Mouse (Mus musculus): ENCODE measurements around the gene Mdm2. TPM values are rescaled to one million over a fixed set of nuclear protein-coding genes. Genes with fewer than 3 reads are reported as not detected.

The Mdm2 gene
- polyA plus RNA-seq, 1 experiment from 2014 or later, result 61.8 TPM

DNA sequence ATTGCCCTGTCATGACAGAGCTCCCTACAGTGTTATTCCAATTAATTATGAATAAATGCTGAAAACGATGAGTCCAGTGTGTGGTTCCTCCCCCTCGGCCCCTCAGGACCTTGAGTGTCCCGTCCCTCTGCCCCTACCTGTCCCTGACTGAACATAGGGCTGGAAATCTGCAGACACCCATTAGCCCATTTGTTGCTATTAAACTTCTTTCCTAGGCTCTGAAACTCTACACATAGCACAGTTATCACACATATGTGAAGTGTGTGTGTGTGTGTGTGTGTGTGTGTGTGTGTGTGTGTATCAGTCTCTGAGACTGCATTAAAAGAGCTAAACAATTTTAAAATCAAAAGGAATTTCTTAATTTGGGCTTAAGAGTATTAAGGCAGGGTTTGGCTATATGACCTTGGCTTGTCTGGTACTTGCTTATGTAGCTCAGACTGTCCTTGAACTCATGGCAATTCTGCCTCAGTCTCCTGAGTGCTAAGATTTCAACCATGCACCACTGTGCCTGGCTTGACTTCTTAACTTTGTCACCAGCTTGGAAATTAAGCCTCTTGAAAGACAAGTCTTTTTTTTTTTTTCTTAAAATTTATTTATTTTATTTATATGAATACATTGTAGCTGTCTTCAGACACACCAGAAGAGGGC is 52.8 kb downstream of the Mdm2 start:
- no peak overlapping the region for H3K4me3 ChIP-seq
- H3K36me3 ChIP-seq (ENCODE audit: poor library complexity, severe bottlenecking), result no peaks in the 10 kb centered on the region
- no peak for ATAC-seq
- no peak overlapping the region for H3K9ac ChIP-seq
- no peak overlapping the region for H3K4me2 ChIP-seq
- H3K27me3 ChIP-seq, result no peaks in the 10 kb centered on the region
- H3K27ac ChIP-seq, result no peak overlapping the region
- no peaks in the 10 kb centered on the region for H3K4me1 ChIP-seq
- 83% methylated on average over 3 of the region's 3 CpGs for WGBS
- H3K9me3 ChIP-seq (replicated peaks), result no peaks in the 10 kb centered on the region

DNA sequence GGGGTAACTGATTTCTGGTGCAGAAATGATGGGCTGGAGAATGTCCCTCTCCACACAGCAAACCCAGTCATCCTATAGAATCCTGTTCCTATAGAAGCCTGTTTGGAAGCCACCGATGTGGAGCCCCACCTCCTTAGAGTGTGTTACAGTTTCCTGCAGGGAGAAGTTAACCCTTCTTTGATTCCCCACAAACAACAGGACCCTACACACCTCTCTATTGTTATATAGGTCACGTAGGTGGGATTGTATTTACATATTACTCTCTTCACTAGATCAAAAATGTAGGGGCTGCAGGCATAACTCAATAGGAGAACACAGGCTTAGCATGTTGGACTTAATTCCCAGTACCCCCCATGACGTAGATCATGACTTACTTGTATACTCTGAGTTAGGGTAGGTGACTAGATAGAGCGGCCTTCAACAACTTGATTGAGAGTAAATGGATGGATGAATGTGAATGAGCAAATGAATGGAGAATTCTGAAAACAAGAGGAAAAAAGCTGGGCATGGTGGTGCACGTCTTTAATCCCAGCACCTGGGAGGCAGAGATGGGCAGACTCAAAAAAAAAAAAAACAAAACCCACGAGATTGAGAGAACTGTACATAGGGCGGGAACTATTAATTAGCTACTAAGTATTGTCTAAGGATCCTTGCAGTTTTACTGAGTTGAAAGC is 53.4 kb downstream of the Mdm2 start:
- no peak overlapping the region for H3K27ac ChIP-seq
- no peak for ATAC-seq
- no peak overlapping the region for H3K9ac ChIP-seq
- no peak overlapping the region for H3K4me3 ChIP-seq
- no peaks in the 10 kb centered on the region for H3K4me1 ChIP-seq
- 73% methylated on average over 7 of the region's 7 CpGs for WGBS
- no peak overlapping the region for H3K4me2 ChIP-seq
- no peaks in the 10 kb centered on the region for H3K27me3 ChIP-seq
- no peaks in the 10 kb centered on the region for H3K9me3 ChIP-seq (replicated peaks)
- no peaks in the 10 kb centered on the region for H3K36me3 ChIP-seq (ENCODE audit: poor library complexity, severe bottlenecking)

DNA sequence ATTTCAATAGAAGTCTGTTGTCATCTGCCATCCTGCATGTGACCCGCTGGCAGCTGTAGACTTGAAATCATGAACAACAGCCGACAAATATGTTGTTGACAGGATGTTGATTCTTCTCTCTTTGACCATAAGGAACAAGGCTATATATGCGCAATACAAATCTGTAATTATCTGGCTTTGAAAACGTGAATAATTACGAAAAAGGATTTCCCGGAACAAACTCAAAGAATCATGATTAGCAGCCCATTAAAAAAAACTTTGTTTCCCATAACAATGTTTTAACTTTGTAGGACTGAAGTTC is 53.9 kb downstream of the Mdm2 start:
- Histone ChIP-seq H3K36me3 (ENCODE audit: poor library complexity, severe bottlenecking) (no peaks in the 10 kb centered on the region), H3K4me3 (no peak overlapping the region), H3K27me3 (no peaks in the 10 kb centered on the region), H3K4me1 (no peaks in the 10 kb centered on the region), H3K27ac (no peak overlapping the region), H3K9ac (no peak overlapping the region), H3K9me3 (replicated peaks) (no peaks in the 10 kb centered on the region), H3K4me2 (no peak overlapping the region)
- 89% methylated on average over 6 of the region's 6 CpGs for WGBS
- ATAC-seq, result no peak

DNA sequence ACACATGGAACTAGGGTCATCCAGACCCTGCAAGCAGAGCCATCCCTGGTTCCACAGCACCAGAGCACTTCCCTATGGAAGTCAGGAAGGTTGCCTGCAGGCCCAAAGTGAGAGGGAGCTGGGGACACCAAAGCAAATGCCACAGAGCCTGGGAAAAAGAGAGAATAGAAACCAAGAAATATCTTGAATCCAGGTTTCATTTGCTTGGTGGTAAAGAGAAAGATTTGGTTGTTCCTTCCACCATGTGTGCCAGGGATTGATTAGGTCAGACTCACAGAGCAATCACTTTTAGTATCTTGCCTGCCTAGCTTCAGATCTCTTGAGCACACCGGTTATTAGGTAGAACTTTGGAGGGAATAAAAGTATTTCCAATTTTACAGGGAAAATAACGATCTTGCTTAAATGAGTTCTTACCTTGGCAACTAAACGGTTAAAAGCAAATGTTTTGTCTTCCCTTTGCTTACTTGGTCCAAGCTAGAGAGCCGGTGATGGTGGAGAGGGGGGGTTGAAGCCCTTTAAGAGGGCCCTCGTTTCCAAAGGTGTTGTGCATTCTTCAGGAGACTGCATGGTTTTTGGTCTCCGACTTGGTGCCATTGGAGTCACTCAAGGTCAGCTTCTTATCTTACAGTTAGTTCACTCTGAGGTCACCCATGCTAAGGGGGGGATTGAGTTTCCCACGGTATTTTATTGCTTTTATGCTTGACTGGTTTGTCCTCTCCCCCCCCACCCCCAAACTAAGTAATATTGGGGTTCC is 54.5 kb downstream of the Mdm2 start:
- Histone ChIP-seq H3K4me1 (no peaks in the 10 kb centered on the region), H3K4me2 (no peak overlapping the region), H3K27ac (no peak overlapping the region), H3K9me3 (replicated peaks) (no peaks in the 10 kb centered on the region), H3K27me3 (no peaks in the 10 kb centered on the region), H3K9ac (no peak overlapping the region), H3K36me3 (ENCODE audit: poor library complexity, severe bottlenecking) (no peaks in the 10 kb centered on the region), H3K4me3 (no peak overlapping the region)
- 59% methylated on average over 7 of the region's 7 CpGs for WGBS
- no peak for ATAC-seq

DNA sequence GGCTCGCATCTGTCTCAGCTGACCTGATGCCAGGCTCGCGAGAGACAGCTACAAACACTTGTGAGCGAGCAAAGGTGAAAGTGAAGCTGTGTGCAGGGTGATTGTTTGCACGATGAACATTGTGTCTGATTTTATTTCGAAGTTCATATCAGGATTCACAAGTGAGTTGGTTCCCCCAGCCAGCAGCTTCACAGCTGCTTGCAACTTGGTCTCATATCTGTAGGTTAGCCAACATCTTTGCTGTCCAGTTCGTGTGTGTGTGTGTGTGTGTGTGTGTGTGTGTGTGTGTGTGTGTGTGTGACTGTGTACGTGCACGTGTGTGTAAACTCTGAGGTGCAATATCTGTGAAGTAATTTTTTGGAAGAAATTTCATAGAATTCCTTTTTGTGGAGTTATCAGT is 55.1 kb downstream of the Mdm2 start:
- Histone ChIP-seq H3K4me3 (no peak overlapping the region), H3K4me2 (no peak overlapping the region), H3K27me3 (no peaks in the 10 kb centered on the region), H3K27ac (no peak overlapping the region), H3K9me3 (replicated peaks) (no peaks in the 10 kb centered on the region), H3K4me1 (no peaks in the 10 kb centered on the region), H3K9ac (no peak overlapping the region), H3K36me3 (ENCODE audit: poor library complexity, severe bottlenecking) (no peaks in the 10 kb centered on the region)
- WGBS, result 87% methylated on average over 9 of the region's 9 CpGs
- no peak for ATAC-seq

DNA sequence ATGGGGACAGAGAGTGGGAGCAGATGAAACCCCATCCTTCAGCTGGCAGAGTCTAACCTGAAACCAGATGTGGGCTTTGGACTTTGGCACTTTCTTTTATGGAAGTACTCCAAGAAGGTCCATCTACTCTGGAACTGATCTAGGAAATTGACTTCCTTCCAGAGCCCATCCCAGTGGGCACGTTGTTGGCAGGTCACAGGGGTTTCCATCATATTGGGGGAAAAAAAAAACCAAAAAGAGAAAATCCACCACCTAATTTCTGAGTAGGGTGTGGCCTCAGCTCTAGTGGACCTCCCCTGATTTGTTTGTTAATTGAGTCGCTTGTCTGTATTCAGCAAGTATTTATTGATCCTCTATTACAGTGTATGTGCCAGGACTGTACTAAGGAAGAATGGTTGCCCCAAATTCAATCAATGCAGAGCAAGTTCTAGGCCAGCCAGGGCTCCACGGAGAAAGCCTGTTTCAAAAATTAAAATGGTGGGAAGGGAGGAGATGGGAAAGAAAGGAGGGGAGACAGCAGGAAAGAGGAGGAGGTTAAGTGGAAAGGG is 55.9 kb downstream of the Mdm2 start:
- Histone ChIP-seq H3K9ac (no peak overlapping the region), H3K4me3 (no peak overlapping the region), H3K36me3 (ENCODE audit: poor library complexity, severe bottlenecking) (no peaks in the 10 kb centered on the region), H3K4me1 (no peaks in the 10 kb centered on the region), H3K27me3 (no peaks in the 10 kb centered on the region), H3K27ac (no peak overlapping the region), H3K4me2 (no peak overlapping the region), H3K9me3 (replicated peaks) (no peaks in the 10 kb centered on the region)
- ATAC-seq, result no peak
- 83% methylated on average over 3 of the region's 3 CpGs for whole genome bisulfite sequencing

DNA sequence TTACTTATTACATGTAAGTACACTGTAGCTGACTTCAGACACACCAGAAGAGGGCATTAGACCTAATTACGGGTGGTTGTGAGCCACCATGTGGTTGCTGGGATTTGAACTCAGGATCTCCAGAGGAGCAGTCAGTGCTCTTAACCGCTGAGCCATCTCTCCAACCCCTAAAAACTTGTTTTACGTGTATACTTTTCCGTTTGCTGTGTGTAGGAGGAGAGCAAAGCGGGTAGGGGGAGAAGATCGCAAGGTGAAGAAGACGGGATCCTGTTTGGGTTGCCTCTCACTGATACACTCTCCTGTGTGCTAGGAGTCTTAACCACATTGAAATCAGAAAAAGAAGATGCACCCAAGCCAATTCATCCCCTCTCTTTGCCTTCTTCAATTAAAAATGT is 56.8 kb downstream of the Mdm2 start:
- no peaks in the 10 kb centered on the region for H3K4me1 ChIP-seq
- no peaks in the 10 kb centered on the region for H3K9me3 ChIP-seq (replicated peaks)
- no peak overlapping the region for H3K9ac ChIP-seq
- H3K4me2 ChIP-seq, result no peak overlapping the region
- ATAC-seq, result no peak
- H3K4me3 ChIP-seq, result no peak overlapping the region
- WGBS, result 92% methylated on average over 7 of the region's 7 CpGs
- H3K27me3 ChIP-seq, result no peaks in the 10 kb centered on the region
- H3K27ac ChIP-seq, result no peak overlapping the region
- no peaks in the 10 kb centered on the region for H3K36me3 ChIP-seq (ENCODE audit: poor library complexity, severe bottlenecking)

DNA sequence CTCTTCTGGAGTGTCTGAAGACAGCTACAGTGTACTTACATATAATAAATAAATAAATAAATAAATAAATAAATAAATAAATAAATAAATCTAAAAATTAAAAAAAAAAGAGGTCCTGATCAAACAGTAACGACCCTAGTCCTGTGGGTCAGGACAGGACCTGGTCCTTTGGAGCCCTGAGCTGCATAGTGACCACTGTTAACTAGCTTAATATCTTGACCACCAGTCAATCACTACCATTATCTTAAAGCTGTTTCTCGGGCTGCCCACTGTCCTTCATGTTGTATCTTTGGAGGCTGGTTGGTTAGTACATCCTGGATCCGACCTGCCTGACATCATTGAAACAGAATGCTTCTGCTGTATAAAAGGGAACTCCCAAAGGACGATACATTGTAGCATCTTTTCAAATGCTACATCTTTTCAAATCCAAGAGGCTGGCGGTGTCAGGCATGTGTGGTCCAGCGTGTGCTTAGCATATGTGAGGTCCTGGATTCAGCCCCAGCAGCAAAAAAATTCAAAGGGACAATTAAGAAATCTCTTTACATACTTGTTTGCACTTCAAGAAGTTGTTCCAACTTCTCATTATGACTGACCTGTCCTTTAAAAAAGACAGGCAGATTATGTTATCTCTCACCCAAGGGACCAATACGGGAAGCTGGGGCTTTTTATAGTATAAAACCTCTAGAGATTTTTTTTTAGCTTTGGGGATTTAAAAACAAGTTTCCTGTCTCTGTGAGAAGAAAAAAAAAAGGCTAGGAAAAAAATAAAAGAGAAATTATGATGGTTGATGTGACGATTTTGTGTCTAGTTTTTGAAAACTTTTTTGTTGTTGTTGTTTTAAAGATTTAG is 57.4 kb downstream of the Mdm2 start:
- no peak for ATAC-seq
- no peaks in the 10 kb centered on the region for H3K4me1 ChIP-seq
- no peak overlapping the region for H3K27ac ChIP-seq
- no peaks in the 10 kb centered on the region for H3K9me3 ChIP-seq (replicated peaks)
- whole genome bisulfite sequencing, result 83% methylated on average over 8 of the region's 8 CpGs
- H3K36me3 ChIP-seq (ENCODE audit: poor library complexity, severe bottlenecking), result no peaks in the 10 kb centered on the region
- H3K27me3 ChIP-seq, result no peaks in the 10 kb centered on the region
- H3K9ac ChIP-seq, result no peak overlapping the region
- H3K4me2 ChIP-seq, result no peak overlapping the region
- H3K4me3 ChIP-seq, result no peak overlapping the region

DNA sequence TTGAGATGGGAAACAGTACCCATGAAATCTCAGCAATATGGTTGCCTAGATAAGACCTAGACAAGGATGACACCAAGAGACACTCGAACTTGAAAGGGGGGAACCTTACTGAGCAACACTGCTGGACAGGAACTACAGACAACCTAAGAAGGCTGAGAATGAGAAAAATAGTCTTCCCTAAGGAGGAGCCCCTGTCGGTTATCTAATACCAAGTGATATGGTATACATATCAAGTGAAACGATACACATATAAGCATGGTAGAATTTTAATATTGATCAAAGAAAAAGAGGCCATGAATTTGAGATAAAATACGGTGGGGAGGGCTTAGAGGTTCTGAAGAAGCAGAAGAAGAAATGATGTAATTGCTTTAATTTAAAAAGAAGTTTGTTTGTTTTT is 58.2 kb downstream of the Mdm2 start:
- Histone ChIP-seq H3K4me1 (peaks cover 6% of the 10 kb centered on the region), H3K36me3 (ENCODE audit: poor library complexity, severe bottlenecking) (no peaks in the 10 kb centered on the region), H3K9ac (no peak overlapping the region), H3K27me3 (no peaks in the 10 kb centered on the region), H3K4me3 (no peak overlapping the region), H3K27ac (no peak overlapping the region), H3K4me2 (no peak overlapping the region), H3K9me3 (replicated peaks) (no peaks in the 10 kb centered on the region)
- 93% methylated on average over 4 of the region's 4 CpGs for WGBS
- ATAC-seq, result no peak

DNA sequence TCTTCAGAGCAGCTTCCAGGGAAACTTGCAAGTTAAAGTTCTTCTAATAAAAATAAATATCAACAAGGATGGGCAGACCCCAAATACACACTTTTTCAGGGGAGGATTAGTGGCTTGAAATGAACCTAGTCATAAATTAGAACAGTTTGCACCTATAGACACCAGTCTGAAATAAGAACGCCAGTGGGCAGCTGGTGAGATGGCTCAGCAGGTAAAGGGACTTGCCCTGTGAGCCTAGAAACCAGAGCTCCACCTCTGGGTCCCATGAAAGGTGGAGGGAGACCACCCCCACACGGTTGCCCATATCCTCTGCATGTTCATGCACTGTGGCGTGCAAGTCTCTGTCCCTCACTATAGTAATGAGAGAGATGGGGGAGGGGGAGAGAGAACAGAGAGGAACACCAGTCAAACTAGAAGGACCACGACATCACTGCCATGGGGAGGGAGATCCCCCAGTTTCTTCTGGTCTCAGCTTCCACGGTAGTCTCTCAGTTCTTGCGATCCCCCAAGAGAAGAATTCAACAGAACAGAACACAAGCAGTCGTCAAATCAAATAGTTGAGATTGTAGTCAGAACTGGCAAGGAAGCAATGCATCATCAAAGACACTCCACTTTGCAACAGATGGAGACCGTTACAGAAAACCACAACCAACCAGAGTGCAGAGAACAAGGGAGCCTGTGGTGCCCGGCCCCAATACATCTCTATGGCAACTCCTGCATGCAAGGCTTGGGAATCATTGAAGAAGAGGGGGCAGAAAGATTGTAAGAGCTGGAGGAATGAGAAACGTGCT is 58.8 kb downstream of the Mdm2 start:
- H3K4me3 ChIP-seq, result no peak overlapping the region
- H3K27ac ChIP-seq, result no peak overlapping the region
- H3K36me3 ChIP-seq (ENCODE audit: poor library complexity, severe bottlenecking), result no peaks in the 10 kb centered on the region
- no peaks in the 10 kb centered on the region for H3K27me3 ChIP-seq
- H3K4me2 ChIP-seq, result no peak overlapping the region
- no peaks in the 10 kb centered on the region for H3K9me3 ChIP-seq (replicated peaks)
- peaks cover 12% of the 10 kb centered on the region for H3K4me1 ChIP-seq
- WGBS, result 83% methylated on average over 10 of the region's 10 CpGs
- H3K9ac ChIP-seq, result no peak overlapping the region
- ATAC-seq, result no peak

DNA sequence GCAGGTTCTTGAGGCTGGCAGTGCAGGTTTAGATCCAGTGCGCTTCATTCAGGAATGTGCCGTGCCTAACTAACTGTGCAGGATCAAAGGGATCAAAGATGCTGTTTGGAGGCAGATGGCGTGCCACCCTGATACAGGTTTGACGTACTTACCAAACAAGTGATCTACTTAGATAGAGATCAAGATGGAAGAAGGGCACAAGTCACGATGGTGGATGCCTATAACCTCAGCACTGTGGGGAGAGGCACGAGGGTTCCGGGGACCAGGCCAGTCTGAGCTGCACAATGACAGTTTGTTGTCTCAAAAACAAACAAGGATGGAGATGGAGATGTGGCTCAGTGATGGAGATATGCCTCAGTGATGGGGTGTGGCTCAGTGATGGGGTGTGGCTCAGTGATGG is 59.8 kb downstream of the Mdm2 start:
- ATAC-seq, result no peak
- H3K4me3 ChIP-seq, result no peak overlapping the region
- H3K9me3 ChIP-seq (replicated peaks), result no peaks in the 10 kb centered on the region
- H3K27ac ChIP-seq, result no peak overlapping the region
- H3K27me3 ChIP-seq, result no peaks in the 10 kb centered on the region
- no peak overlapping the region for H3K4me2 ChIP-seq
- peaks cover 14% of the 10 kb centered on the region for H3K4me1 ChIP-seq
- 93% methylated on average over 7 of the region's 7 CpGs for WGBS
- H3K36me3 ChIP-seq (ENCODE audit: poor library complexity, severe bottlenecking), result no peaks in the 10 kb centered on the region
- H3K9ac ChIP-seq, result no peak overlapping the region
